Mouse (Mus musculus) adrenal gland, adult 10 weeks (tissue): ENCODE data around the gene Cops7a. TPM values are rescaled to one million over a fixed set of nuclear protein-coding genes. Genes with fewer than 3 reads are reported as not detected.

Source experiments
- polyA plus RNA-seq: library from polyadenylated mRNA; stranded (reverse); fragments of 350-450 nt; fragmentation: Illumina TruSeq; extraction: RNeasy Lipid Tissue Mini Kit (QIAGEN cat#74804); gene quantifications from one replicate; pipeline ENCODE4 v1.2.3, GENCODE M21; 2014; ENCODE audit warnings: low read depth, low replicate concordance

Gene Cops7a
- 32.9 TPM for polyA plus RNA-seq

DNA sequence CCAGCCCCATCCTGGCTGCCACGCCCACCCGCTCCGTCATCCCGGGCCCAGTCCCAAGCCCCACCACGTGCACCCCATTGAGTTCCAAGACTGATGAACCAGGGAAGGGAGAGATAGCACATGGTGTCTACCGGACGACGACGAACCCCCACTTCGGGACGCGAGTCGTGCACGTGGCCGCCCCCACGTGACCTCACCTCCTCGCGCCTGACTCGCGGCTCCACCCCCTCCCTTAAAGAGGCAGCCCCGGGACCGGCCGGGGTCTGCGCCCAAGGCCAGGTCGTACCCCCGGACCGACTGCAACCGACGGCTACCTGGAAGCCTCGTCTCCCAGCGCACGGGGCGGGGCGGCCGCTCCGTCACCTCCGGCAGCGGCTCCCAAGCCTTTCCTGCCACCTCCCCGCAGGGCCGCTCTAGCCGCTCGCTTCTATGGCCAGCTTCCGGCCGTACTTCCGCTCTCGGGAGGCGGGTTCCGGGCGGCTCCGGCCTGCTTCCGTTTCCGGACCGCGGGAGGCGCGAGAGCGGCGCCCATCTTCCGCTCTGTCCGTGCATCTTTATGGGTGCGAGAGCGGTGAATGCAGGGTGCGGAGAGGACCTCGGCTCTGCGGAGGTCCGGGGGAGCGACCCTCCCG lies at the start of gene Cops7a:
Gene Cops7a, minus strand, starts transcription at position 451 of the 632 bp plus-strand sequence.

DNA sequence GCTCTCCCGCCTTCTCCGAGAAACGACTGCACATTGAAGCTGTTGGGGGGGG lies 43.6 kb upstream of the Cops7a start, which contains the start of gene Zfp384:
Gene Zfp384, plus strand, starts transcription at position 17 of the 52 bp plus-strand sequence.

GRCm38 (mm10) chr6:124996551-124997501 lies 31.5 kb upstream of the Cops7a start, which contains the start of gene Pianp:
Gene Pianp, plus strand, starts transcription at chr6:124996694.

DNA sequence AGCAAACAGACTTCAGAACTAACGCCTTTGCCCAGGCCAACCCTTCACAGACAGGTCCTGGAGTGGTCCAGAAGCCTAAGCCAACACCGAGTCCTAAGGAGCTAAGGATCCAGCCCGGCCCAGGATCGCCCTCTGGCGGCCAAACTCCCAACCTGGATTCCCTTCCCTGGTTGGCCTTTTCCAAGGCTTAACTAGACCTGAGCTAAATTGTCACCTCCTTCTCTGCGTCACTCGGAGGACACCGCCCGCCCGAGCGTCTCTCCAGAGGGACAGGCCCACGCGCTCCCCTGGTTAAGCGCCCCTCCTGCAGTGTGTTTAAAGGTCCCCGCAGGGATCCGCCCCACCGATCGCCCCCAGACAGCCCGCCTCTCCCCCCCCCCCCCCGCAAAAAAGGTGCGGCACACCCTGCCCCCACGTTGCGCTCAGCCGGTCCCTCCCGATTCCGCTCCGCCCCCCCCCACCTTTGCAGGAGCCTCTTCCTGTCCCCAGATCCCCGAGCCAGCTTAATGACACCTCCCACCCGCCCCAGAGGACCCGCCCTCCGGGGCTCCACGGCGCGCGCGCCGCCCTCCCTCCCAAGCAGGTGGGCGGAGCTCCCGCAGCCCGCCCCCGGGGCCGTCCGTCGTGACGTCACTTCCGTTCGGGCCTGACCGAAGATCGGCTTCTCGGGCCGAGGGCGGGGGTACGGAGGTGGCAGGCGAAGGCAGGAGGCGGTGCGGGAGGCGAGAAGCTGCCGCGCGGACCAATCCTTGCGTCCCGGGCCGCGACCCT lies 34.4 kb downstream of the Cops7a start, which contains the start of gene Mlf2:
Gene Mlf2, plus strand, starts transcription at position 633 of the 771 bp plus-strand sequence.

DNA sequence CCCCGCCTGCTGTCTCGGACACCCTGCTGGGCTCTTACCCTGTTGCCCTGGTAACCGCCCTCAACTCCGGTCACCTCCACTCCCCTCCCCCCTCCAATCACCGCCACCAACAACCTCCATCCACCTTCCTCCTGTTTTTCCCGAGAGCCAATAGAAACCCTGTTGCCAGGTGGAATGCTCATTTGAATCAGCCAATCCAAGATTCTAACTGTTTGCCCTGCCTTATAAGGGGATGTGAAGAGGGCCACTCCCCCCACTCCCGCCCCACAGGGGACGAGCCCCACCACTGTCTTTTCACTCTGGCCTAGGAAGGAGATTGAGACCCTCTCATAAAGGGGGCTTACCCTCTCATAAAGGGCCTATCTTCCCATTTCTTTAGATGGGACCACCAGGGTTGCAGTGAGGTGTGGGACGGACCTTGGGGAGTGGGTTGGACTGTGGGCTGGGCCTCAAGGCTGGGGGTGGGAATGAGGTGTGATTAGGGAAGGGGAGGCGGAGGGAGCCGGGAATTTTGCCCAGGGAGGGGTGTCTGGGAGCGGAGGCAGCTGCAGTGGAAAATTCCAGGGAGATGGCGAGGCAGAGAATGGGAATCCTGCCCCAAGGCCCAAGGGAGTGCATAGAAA lies 45.5 kb downstream of the Cops7a start, which contains the start of gene Ptms:
Gene Ptms, minus strand, starts transcription at position 409 of the 623 bp plus-strand sequence.

GRCm38 (mm10) chr6:124911533-124912218 lies 53.7 kb downstream of the Cops7a start, which contains the start of gene Lag3:
Gene Lag3, minus strand, starts transcription at chr6:124911705.

Other genes starting within 250 kb of the Cops7a start
- gene Ptpn6, start 226.8 kb downstream of the Cops7a start, polyA plus RNA-seq = 1.5 TPM
- gene Grcc10, start 224.2 kb downstream of the Cops7a start, polyA plus RNA-seq = 4.3 TPM
- not detected for gene Gm45234, start 209.5 kb downstream of the Cops7a start, polyA plus RNA-seq
- gene Atn1, start 209.0 kb downstream of the Cops7a start, polyA plus RNA-seq = 1.3 TPM
- gene Eno2, start 195.9 kb downstream of the Cops7a start, polyA plus RNA-seq = 2.2 TPM
- not detected for gene Lrrc23, start 185.8 kb downstream of the Cops7a start, polyA plus RNA-seq
- gene Spsb2, start 156.9 kb downstream of the Cops7a start, polyA plus RNA-seq = not detected
- 34.6 TPM for gene Tpi1, start 151.2 kb downstream of the Cops7a start, polyA plus RNA-seq
- gene Usp5, start 136.1 kb downstream of the Cops7a start, polyA plus RNA-seq = 34.7 TPM
- gene Cdca3, start 136.0 kb downstream of the Cops7a start, polyA plus RNA-seq = 1.5 TPM
- gene Gnb3, start 125.3 kb downstream of the Cops7a start, polyA plus RNA-seq = 0.35 TPM
- 0.93 TPM for gene P3h3, start 107.8 kb downstream of the Cops7a start, polyA plus RNA-seq
- gene Gpr162, start 101.6 kb downstream of the Cops7a start, polyA plus RNA-seq = not detected
- gene Cd4, start 77.3 kb downstream of the Cops7a start, polyA plus RNA-seq = 0.29 TPM
- 0.29 TPM for gene Lag3, start 53.8 kb downstream of the Cops7a start, polyA plus RNA-seq
- 243 TPM for gene Ptms, start 45.4 kb downstream of the Cops7a start, polyA plus RNA-seq
- gene Mlf2, start 34.2 kb downstream of the Cops7a start, polyA plus RNA-seq = 12.2 TPM
- not detected for gene Pianp, start 31.2 kb upstream of the Cops7a start, polyA plus RNA-seq
- gene Zfp384, start 43.6 kb upstream of the Cops7a start, polyA plus RNA-seq = 17.4 TPM
- gene Ing4, start 74.2 kb upstream of the Cops7a start, polyA plus RNA-seq = 18.3 TPM
- gene Acrbp, start 84.2 kb upstream of the Cops7a start, polyA plus RNA-seq = not detected
- gene Lpar5, start 102.4 kb upstream of the Cops7a start, polyA plus RNA-seq = not detected
- gene Chd4, start 130.4 kb upstream of the Cops7a start, polyA plus RNA-seq = 75.2 TPM
- 2.2 TPM for gene Nop2, start 166.4 kb upstream of the Cops7a start, polyA plus RNA-seq
- 3.0 TPM for gene Iffo1, start 179.7 kb upstream of the Cops7a start, polyA plus RNA-seq
- gene Gapdh, start 200.9 kb upstream of the Cops7a start, polyA plus RNA-seq = 113 TPM
- 3.8 TPM for gene Ncapd2, start 226.2 kb upstream of the Cops7a start, polyA plus RNA-seq
- 150 TPM for gene Mrpl51, start 226.3 kb upstream of the Cops7a start, polyA plus RNA-seq